Mouse (Mus musculus): ENCODE results near the gene Azin2. TPM values are rescaled to one million over a fixed set of nuclear protein-coding genes. Genes with fewer than 3 reads are reported as not detected.

The Azin2 gene
- polyA plus RNA-seq, 1 experiment from 2014 or later, result 14.9 TPM

GRCm38 (mm10) chr4:128894112-128894511, 68.1 kb downstream of the Azin2 start:
- Histone ChIP-seq H3K9me3 (ENCODE audit: control insufficient read depth, low read length) (no peaks in the 10 kb centered on the region), H3K4me3 (ENCODE audit: low read depth, low read length) (no peak overlapping the region), H3K9ac (ENCODE audit: low read length) (no peak overlapping the region), H3K27ac (replicated peaks; ENCODE audit: low read depth, low read length) (no peak overlapping the region), H3K4me1 (ENCODE audit: control insufficient read depth, insufficient read depth, low read length) (peaks cover 24% of the 10 kb centered on the region), H3K4me2 (ENCODE audit: low read depth, severe bottlenecking) (no peak overlapping the region), H3K27me3 (ENCODE audit: control insufficient read depth, insufficient read depth, low read length) (no peaks in the 10 kb centered on the region), H3K36me3 (ENCODE audit: control insufficient read depth, insufficient read depth, low read length) (no peaks in the 10 kb centered on the region)
- 86% methylated on average over 12 of the region's 12 CpGs for whole genome bisulfite sequencing
- no peak for ATAC-seq (ENCODE audit: insufficient number of reproducible peaks, low FRiP score, low TSS enrichment, low read depth)
- DNase-seq (ENCODE audit: low spot score), result no peak

GRCm38 (mm10) chr4:128892188-128892587, 70.1 kb downstream of the Azin2 start:
- Histone ChIP-seq H3K4me1 (ENCODE audit: control insufficient read depth, insufficient read depth, low read length) (peaks cover 9% of the 10 kb centered on the region; the same call in 1 of the 2 replicates), H3K9me3 (ENCODE audit: control insufficient read depth, low read length) (no peaks in the 10 kb centered on the region), H3K9ac (ENCODE audit: low read length) (no peak overlapping the region), H3K36me3 (ENCODE audit: control insufficient read depth, insufficient read depth, low read length) (no peaks in the 10 kb centered on the region), H3K27me3 (ENCODE audit: control insufficient read depth, insufficient read depth, low read length) (no peaks in the 10 kb centered on the region), H3K27ac (replicated peaks; ENCODE audit: low read depth, low read length) (no peak overlapping the region), H3K4me2 (ENCODE audit: low read depth, severe bottlenecking) (no peak overlapping the region), H3K4me3 (ENCODE audit: low read depth, low read length) (no peak overlapping the region)
- ATAC-seq (ENCODE audit: insufficient number of reproducible peaks, low FRiP score, low TSS enrichment, low read depth) (no peak), DNase-seq (ENCODE audit: low spot score) (no peak)
- WGBS, result 97% methylated on average over 6 of the region's 6 CpGs

- DNase-seq (ENCODE audit: low spot score) (no peak), ATAC-seq (ENCODE audit: insufficient number of reproducible peaks, low FRiP score, low TSS enrichment, low read depth) (no peak)
- Histone ChIP-seq H3K36me3 (ENCODE audit: control insufficient read depth, insufficient read depth, low read length) (no peaks in the 10 kb centered on the region), H3K4me2 (ENCODE audit: low read depth, severe bottlenecking) (no peak overlapping the region), H3K4me3 (ENCODE audit: low read depth, low read length) (no peak overlapping the region), H3K9me3 (ENCODE audit: control insufficient read depth, low read length) (no peaks in the 10 kb centered on the region), H3K27ac (replicated peaks; ENCODE audit: low read depth, low read length) (no peak overlapping the region), H3K27me3 (ENCODE audit: control insufficient read depth, insufficient read depth, low read length) (no peaks in the 10 kb centered on the region), H3K9ac (ENCODE audit: low read length) (no peak overlapping the region), H3K4me1 (ENCODE audit: control insufficient read depth, insufficient read depth, low read length) (peaks cover 11% of the 10 kb centered on the region; the same call in 1 of the 2 replicates)
- 78% methylated on average over 6 of the region's 6 CpGs for WGBS
Observed at GRCm38 (mm10) chr4:128891746-128892145, 70.5 kb downstream of the Azin2 start.

GRCm38 (mm10) chr4:128891157-128891556, 71.1 kb downstream of the Azin2 start:
- ATAC-seq (ENCODE audit: insufficient number of reproducible peaks, low FRiP score, low TSS enrichment, low read depth) (no peak), DNase-seq (ENCODE audit: low spot score) (no peak)
- Histone ChIP-seq H3K9me3 (ENCODE audit: control insufficient read depth, low read length) (no peaks in the 10 kb centered on the region), H3K4me3 (ENCODE audit: low read depth, low read length) (no peak overlapping the region), H3K9ac (ENCODE audit: low read length) (no peak overlapping the region), H3K4me2 (ENCODE audit: low read depth, severe bottlenecking) (no peak overlapping the region), H3K27me3 (ENCODE audit: control insufficient read depth, insufficient read depth, low read length) (no peaks in the 10 kb centered on the region), H3K36me3 (ENCODE audit: control insufficient read depth, insufficient read depth, low read length) (no peaks in the 10 kb centered on the region), H3K4me1 (ENCODE audit: control insufficient read depth, insufficient read depth, low read length) (peaks cover 13% of the 10 kb centered on the region; the same call in 1 of the 2 replicates), H3K27ac (replicated peaks; ENCODE audit: low read depth, low read length) (no peak overlapping the region)
- 20% methylated on average over 1 of the region's 1 CpGs for WGBS

- Histone ChIP-seq H3K4me1 (ENCODE audit: control insufficient read depth, insufficient read depth, low read length) (peaks cover 13% of the 10 kb centered on the region; the same call in 1 of the 2 replicates), H3K9ac (ENCODE audit: low read length) (no peak overlapping the region), H3K4me3 (ENCODE audit: low read depth, low read length) (no peak overlapping the region), H3K4me2 (ENCODE audit: low read depth, severe bottlenecking) (no peak overlapping the region), H3K27me3 (ENCODE audit: control insufficient read depth, insufficient read depth, low read length) (no peaks in the 10 kb centered on the region), H3K36me3 (ENCODE audit: control insufficient read depth, insufficient read depth, low read length) (no peaks in the 10 kb centered on the region), H3K9me3 (ENCODE audit: control insufficient read depth, low read length) (no peaks in the 10 kb centered on the region), H3K27ac (replicated peaks; ENCODE audit: low read depth, low read length) (no peak overlapping the region)
- ATAC-seq (ENCODE audit: insufficient number of reproducible peaks, low FRiP score, low TSS enrichment, low read depth) (no peak), DNase-seq (ENCODE audit: low spot score) (no peak)
- WGBS, result 70% methylated on average over 12 of the region's 12 CpGs
Observed at GRCm38 (mm10) chr4:128889752-128890630, 72.3 kb downstream of the Azin2 start.

GRCm38 (mm10) chr4:128888436-128888990, 73.7 kb downstream of the Azin2 start:
- no peak for ATAC-seq (ENCODE audit: insufficient number of reproducible peaks, low FRiP score, low TSS enrichment, low read depth)
- no peak overlapping the region for H3K4me3 ChIP-seq (ENCODE audit: low read depth, low read length)
- no peak for DNase-seq (ENCODE audit: low spot score)
- no peak overlapping the region for H3K4me2 ChIP-seq (ENCODE audit: low read depth, severe bottlenecking)
- peaks cover 20% of the 10 kb centered on the region for H3K4me1 ChIP-seq (ENCODE audit: control insufficient read depth, insufficient read depth, low read length)
- H3K27me3 ChIP-seq (ENCODE audit: control insufficient read depth, insufficient read depth, low read length), result no peaks in the 10 kb centered on the region
- no peaks in the 10 kb centered on the region for H3K9me3 ChIP-seq (ENCODE audit: control insufficient read depth, low read length)
- H3K36me3 ChIP-seq (ENCODE audit: control insufficient read depth, insufficient read depth, low read length), result no peaks in the 10 kb centered on the region
- WGBS, result 88% methylated on average over 6 of the region's 6 CpGs
- H3K9ac ChIP-seq (ENCODE audit: low read length), result no peak overlapping the region
- H3K27ac ChIP-seq (replicated peaks; ENCODE audit: low read depth, low read length), result no peak overlapping the region

GRCm38 (mm10) chr4:128887641-128888091, 74.6 kb downstream of the Azin2 start:
- H3K4me2 ChIP-seq (ENCODE audit: low read depth, severe bottlenecking), result no peak overlapping the region
- ATAC-seq (ENCODE audit: insufficient number of reproducible peaks, low FRiP score, low TSS enrichment, low read depth), result no peak
- no peaks in the 10 kb centered on the region for H3K9me3 ChIP-seq (ENCODE audit: control insufficient read depth, low read length)
- no peak overlapping the region for H3K27ac ChIP-seq (replicated peaks; ENCODE audit: low read depth, low read length)
- H3K36me3 ChIP-seq (ENCODE audit: control insufficient read depth, insufficient read depth, low read length), result no peaks in the 10 kb centered on the region
- no peak for DNase-seq (ENCODE audit: low spot score)
- peaks cover 20% of the 10 kb centered on the region for H3K4me1 ChIP-seq (ENCODE audit: control insufficient read depth, insufficient read depth, low read length)
- no peak overlapping the region for H3K9ac ChIP-seq (ENCODE audit: low read length)
- no peaks in the 10 kb centered on the region for H3K27me3 ChIP-seq (ENCODE audit: control insufficient read depth, insufficient read depth, low read length)
- H3K4me3 ChIP-seq (ENCODE audit: low read depth, low read length), result no peak overlapping the region
- 83% methylated on average over 9 of the region's 9 CpGs for WGBS

- no peaks in the 10 kb centered on the region for H3K9me3 ChIP-seq (ENCODE audit: control insufficient read depth, low read length)
- peaks cover 20% of the 10 kb centered on the region for H3K4me1 ChIP-seq (ENCODE audit: control insufficient read depth, insufficient read depth, low read length)
- no peak overlapping the region for H3K4me2 ChIP-seq (ENCODE audit: low read depth, severe bottlenecking)
- no peak overlapping the region for H3K27ac ChIP-seq (replicated peaks; ENCODE audit: low read depth, low read length)
- ATAC-seq (ENCODE audit: insufficient number of reproducible peaks, low FRiP score, low TSS enrichment, low read depth) (no peak), DNase-seq (ENCODE audit: low spot score) (no peak)
- no peak overlapping the region for H3K9ac ChIP-seq (ENCODE audit: low read length)
- no peaks in the 10 kb centered on the region for H3K27me3 ChIP-seq (ENCODE audit: control insufficient read depth, insufficient read depth, low read length)
- H3K4me3 ChIP-seq (ENCODE audit: low read depth, low read length), result no peak overlapping the region
- H3K36me3 ChIP-seq (ENCODE audit: control insufficient read depth, insufficient read depth, low read length), result no peaks in the 10 kb centered on the region
- 73% methylated on average over 10 of the region's 10 CpGs for WGBS
Observed at GRCm38 (mm10) chr4:128887026-128887425, 75.2 kb downstream of the Azin2 start.

Measured in limb, embryonic 11.5 days (tissue).